Mouse (Mus musculus) embryonic fibroblast, embryonic 13.5 days (primary cell): ENCODE data around the gene Gpatch4. TPM values are rescaled to one million over a fixed set of nuclear protein-coding genes. Genes with fewer than 3 reads are reported as not detected.
A peak's percentile ranks its signal among the peaks of the same experiment; 100 is the strongest.

Source experiments
- H3K27ac ChIP-seq: 2 replicates; pipeline ENCODE4 v1.5.1; 2012; ENCODE audit warnings: low read length, control low read depth, inconsistent platforms; ENCODE audit not compliant: insufficient read depth
- H3K4me1 ChIP-seq: 2 replicates; pipeline ENCODE4 v1.6.1; 2011; ENCODE audit warnings: low read length; ENCODE audit not compliant: control insufficient read depth, insufficient read depth
- H3K4me3 ChIP-seq: 2 replicates; pipeline ENCODE4 v1.5.1; 2011; ENCODE audit warnings: mild to moderate bottlenecking, control low read depth, low read length; ENCODE audit not compliant: insufficient read depth
- CTCF ChIP-seq: IDR thresholded peaks from 2 replicates; pipeline ENCODE4 v1.5.1; 2011; ENCODE audit warnings: mild to moderate bottlenecking, control low read depth, low read length, moderate library complexity, borderline replicate concordance; ENCODE audit not compliant: insufficient read depth
- POLR2A ChIP-seq: IDR thresholded peaks from 2 replicates; pipeline ENCODE4 v1.6.1; 2011; ENCODE audit warnings: low read depth, mild to moderate bottlenecking, control low read depth, low read length, moderate library complexity
- polyA plus RNA-seq: library from polyadenylated mRNA; stranded (reverse); fragments of >200 nt; gene quantifications from 2 replicates; pipeline ENCODE4 v1.2.4, GENCODE M21; 2011; ENCODE audit warnings: low read depth; ENCODE audit not compliant: missing spikeins, insufficient read length

Gene Gpatch4
- polyA plus RNA-seq, 1 experiment, result 20.1 TPM

GRCm38 (mm10) chr3:88005822-88006786 lies 36.8 kb upstream of the Gpatch4 start:
- no peak overlapping the region for H3K4me3 ChIP-seq
- no peak overlapping the region for H3K27ac ChIP-seq
- no peaks in the 10 kb centered on the region for H3K4me1 ChIP-seq
- no peak for TF ChIP-seq POLR2A
- TF ChIP-seq CTCF, result no peak

- TF ChIP-seq CTCF (no peak), POLR2A (no peak)
- H3K4me1 ChIP-seq, result no peaks in the 10 kb centered on the region
- H3K27ac ChIP-seq, result no peak overlapping the region
- no peak overlapping the region for H3K4me3 ChIP-seq
Measured at GRCm38 (mm10) chr3:88010634-88011265, 32.2 kb upstream of the Gpatch4 start.

DNA sequence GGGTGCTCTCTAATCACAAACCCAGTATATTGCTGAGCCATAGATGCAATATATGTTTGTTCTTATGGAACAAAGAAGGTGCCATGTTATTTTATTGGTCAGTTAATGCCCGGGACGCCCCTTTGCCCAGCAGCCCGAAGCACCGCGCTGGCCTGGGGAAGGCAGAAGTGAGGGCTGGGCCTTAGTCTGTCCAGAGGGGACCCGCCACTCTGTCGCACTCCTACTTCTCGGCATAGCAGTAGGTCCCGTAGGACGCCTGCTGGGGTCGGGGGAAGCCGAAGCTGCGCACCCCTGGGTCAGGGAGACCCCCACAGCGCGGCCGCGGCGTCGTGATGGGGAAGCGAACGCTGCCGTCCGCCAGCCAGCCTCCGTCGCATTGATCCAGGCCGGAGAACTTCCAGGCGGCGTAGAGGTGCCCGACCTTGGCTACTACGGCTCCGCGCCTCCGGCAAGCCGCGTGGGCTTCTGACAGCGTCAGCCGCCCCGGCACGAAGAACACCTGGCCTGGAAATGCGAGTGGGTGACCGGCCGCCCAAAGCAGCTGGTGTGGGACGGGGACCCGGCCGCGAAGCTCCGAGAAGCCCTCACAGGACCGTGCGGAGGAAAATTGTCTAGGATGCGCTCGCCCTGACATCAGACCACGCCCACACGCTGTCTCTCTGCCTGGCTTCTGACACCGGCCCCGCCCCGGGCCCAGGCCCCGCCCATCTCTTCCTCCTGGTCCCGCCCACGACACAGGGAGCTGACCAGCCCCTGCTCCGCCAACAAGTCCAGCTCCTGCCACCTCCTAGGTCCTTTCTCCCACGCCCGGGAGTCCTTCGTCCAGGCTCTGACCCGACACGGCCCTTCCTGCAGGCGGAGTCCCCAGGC lies 20.4 kb upstream of the Gpatch4 start:
- TF ChIP-seq CTCF (no peak), POLR2A (no peak)
- Histone ChIP-seq H3K27ac (no peak overlapping the region), H3K4me3 (peak overlapping the region; percentile 55), H3K4me1 (no peaks in the 10 kb centered on the region)

DNA sequence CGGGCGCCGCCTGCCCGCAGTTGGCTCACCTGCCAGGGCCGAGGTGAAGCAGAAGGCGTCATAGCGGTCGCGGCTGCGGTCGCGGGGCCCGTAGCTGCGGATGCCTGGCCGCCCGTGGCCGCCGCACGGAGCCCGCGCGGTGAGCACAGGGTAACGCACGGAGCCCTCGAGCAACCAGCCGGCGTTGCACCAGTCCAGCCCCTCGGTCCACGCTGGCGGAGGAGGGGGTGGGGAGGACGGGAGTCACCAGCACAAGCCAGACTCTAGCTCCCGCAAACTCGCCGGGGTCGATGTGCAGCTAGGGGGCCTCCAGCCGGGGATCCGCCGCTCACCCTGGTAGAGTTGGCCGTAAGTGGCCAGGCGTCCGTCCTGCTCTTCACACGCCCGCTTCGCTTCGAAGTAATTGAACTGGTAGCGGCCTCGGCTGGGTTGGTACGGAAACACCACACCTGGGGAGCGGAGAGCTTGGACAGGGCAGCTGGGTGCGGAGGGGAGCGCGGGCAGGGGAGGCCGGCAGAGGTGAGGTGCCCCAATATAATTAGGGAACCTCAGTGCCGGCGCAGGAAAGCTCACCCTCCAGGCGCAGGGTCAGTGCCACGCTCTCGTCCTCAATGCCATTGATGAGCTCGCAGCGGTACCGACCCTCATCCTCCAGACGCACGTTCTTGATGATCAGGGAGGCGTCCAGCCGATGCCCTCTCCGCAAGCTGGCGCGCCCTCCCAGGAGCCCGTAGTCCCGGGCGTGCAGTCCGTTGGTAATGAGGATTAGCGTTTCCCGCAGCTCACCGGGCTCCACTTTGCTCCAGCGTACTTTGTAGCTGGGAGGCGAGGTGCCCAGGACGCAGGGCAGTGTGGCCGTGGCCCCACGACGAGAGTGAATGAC lies 19.5 kb upstream of the Gpatch4 start:
- H3K4me1 ChIP-seq, result no peaks in the 10 kb centered on the region
- TF ChIP-seq CTCF, result no peak
- no peak for TF ChIP-seq POLR2A
- H3K4me3 ChIP-seq, result peak overlapping the region; percentile 55
- H3K27ac ChIP-seq, result no peak overlapping the region

DNA sequence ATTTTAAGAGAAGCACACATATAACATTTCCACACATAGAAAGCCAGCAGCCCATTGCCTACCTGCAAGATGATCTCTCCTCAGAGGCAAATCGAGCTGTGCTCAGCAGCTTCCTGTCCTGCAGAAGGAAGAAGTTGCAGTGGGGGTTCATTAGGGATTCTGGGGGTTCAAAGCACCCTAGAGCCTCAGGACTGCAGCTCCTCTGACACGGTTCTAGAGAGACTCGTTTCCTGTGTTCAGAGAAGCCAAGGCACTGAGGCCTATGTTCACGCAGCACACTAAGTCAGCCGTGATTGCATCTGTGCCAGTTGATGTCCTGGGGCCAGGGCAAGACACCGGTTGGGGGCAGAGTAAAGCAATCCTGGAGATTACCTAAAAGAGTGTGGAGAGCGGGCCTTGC lies 16.1 kb upstream of the Gpatch4 start:
- H3K4me3 ChIP-seq, result no peak overlapping the region
- no peaks in the 10 kb centered on the region for H3K4me1 ChIP-seq
- H3K27ac ChIP-seq, result no peak overlapping the region
- no peak for TF ChIP-seq POLR2A
- no peak for TF ChIP-seq CTCF

DNA sequence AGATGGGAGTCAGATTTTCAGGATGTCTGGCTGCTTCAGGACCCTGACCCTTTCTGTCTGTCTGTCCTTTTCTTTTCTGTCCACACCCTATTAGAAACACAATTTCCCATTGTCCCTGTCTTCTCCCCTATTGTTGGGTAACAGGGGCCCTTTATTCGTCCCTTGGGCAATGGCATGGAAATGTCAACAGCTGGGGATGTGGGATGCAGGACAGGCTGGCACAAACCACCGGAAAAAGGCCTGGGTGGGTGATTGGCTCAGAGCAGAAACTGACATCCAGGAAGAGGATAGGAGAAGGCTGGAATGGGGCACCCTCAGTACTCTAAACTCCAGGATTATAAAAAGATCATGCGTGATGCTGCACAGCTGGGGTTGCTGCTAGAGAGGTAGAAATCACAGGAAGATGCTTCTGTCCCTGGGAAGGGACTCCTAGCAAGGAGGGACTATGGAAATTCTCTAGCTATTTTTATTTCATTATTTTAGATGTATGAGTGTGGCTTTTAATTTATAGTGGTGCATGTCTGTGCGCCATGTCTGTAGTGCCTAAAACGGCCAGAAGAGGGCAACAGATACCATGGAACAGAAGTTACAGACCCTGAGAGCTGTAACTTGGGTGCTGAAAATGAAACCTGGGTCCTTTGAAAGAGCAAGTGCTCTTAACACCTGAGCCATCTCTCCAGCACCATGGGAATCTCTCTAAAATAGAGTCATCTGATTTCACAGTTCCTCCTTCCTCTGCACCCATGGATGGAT lies 15.3 kb upstream of the Gpatch4 start, which contains the start of gene Hapln2:
Gene Hapln2 (minus strand): TSS at position 150 of the 753 bp plus-strand sequence.
- no peaks in the 10 kb centered on the region for H3K4me1 ChIP-seq
- peak; percentile 16; the same call in 1 of the 2 replicates for TF ChIP-seq CTCF
- no peak for TF ChIP-seq POLR2A
- H3K4me3 ChIP-seq, result no peak within 1 kb of the TSS
- H3K27ac ChIP-seq, result no peak within 1 kb of the TSS

DNA sequence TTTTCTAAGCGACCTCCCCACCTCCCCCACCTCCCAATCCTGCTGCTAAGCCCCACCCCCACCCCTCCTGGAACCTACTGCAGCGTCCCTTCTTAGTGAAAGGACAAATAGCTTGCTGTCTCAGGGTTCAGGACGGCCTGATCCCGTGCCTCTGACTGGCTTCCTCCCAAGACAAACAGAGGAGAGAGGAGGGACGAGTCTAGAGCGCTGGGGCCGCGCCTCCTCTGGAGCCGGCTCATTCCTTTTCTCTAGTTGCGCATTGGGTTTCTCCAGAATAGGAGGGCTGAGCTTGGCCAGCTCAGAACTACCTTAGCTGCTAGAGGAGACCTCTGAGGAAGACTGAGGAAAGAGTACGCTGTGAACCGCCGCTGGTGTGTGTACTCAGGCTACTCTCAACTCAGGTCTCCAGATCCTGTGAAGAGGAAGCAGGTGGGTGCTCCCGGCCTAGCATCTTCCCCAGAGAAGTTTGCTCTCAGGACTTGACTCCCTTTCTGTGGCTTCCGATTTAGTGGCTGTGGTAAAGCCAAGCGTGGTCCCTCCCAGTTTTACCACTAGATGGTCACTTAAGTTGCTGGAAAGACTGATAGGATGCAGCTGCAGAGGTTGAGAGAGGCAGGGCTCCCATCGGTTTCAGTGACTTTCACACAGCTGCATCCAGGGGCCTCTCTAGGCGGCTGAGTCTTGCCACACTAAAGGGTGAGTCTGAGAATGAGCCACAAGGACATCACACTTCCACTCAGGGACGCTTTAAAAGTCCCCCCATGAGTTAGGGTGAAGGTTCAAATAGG lies 12.1 kb upstream of the Gpatch4 start:
- H3K27ac ChIP-seq, result no peak overlapping the region
- TF ChIP-seq CTCF (no peak), POLR2A (no peak)
- H3K4me3 ChIP-seq, result no peak overlapping the region
- H3K4me1 ChIP-seq, result no peaks in the 10 kb centered on the region; the same call in 1 of the 2 replicates
